In the genomic region with DNA sequence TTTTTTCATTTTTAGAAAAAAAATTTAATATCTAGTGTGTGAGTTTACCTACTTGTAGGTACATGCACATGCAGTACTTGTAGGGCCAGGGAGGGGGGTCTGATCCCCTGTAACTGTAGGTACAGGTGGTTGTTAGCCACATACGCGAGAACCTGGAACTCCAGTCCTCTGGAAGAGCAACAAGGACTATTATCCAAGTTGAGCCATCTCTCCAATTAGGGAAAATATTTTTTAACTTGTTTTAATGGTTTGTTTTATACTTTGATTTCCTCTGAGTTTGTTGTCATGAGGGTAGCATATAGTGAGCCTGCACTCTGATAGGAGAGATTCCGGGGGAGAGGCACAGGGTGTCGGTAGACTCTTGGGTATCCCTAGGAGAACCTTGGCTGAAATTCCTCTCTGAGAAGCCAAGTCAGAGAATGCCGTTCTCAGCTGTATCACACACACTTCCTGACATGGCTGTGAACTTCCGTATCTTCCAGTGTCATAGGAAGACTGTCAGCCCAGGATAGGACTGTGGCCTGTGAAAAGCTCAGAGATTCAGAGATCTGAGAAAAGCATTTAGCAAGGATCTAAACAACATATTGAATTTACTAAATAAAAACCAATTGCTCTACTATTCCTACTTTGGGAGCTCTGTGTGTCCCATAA, we compare ENCODE assay signal across 17 mouse cellular contexts. TPM values are rescaled to one million over a fixed set of nuclear protein-coding genes. Genes with fewer than 3 reads are reported as not detected.
DNase-seq lines count a peak whose midpoint lies in the region; ATAC-seq and TF ChIP-seq lines count a peak whose summit lies in the region.
"Had no signal": no experiment of that assay in that cellular context is flagged by ENCODE, and none has a peak within 500 bp of the region (broad histone marks: within the 10 kb centered on the region; RNA-seq: fewer than 3 reads in every experiment).

No protein-coding gene starts in this region.

- no peaks in the 10 kb centered on the region for H3K9me3 ChIP-seq in lung, embryonic 14.5 days (ENCODE audit: low read depth, low read length)
- no peaks in the 10 kb centered on the region for H3K9me3 ChIP-seq in hindbrain, embryonic 16.5 days (ENCODE audit: control insufficient read depth, low read length)
- H3K9me3 ChIP-seq: embryonic facial prominence, embryonic 10.5 days; forebrain, embryonic 15.5 days; heart, embryonic 13.5 days; hindbrain, embryonic 13.5 days; intestine, embryonic 15.5 days had no signal

- no peak overlapping the region for H3K4me2 ChIP-seq in lung, embryonic 14.5 days
- no peak overlapping the region for H3K4me2 ChIP-seq in hindbrain, embryonic 16.5 days (ENCODE audit: low read length)
- H3K4me2 ChIP-seq: forebrain, embryonic 15.5 days; heart, embryonic 13.5 days; hindbrain, embryonic 13.5 days; intestine, embryonic 15.5 days had no signal

- intact Hi-C loops in gastrocnemius, adult 2 months (cut with DNase I), result no loop called here

- no peak for DNase-seq in gastrocnemius, adult 2 months
- DNase-seq in gastrocnemius, adult 18-20 months (ENCODE audit: low spot score), result no peak
- peak; percentile 49 for DNase-seq in lung, embryonic 14.5 days
- DNase-seq in lung, postnatal 14 days, result no peak
- peak; percentile 15 to 21 for DNase-seq in B cell, adult 2 months
- DNase-seq: adrenal gland, postnatal 10 days; cerebellum, adult 18-20 months; cerebellum, adult 9-11 months; cerebellum, postnatal 36 days; gastrocnemius, postnatal 14 days had no signal

- peak; percentile 5; the same call in 1 of the 2 replicates for TF ChIP-seq CTCF in gastrocnemius, adult 2 months (IDR thresholded peaks at IDR 0.05)
- no peak for TF ChIP-seq CTCF in lung, embryonic 14.5 days (IDR thresholded peaks at IDR 0.05; ENCODE audit: low read depth)

- ATAC-seq in lung, embryonic 14.5 days (ENCODE audit: insufficient read depth), result no peak
- ATAC-seq in hindbrain, embryonic 16.5 days, result no peak
- ATAC-seq: forebrain, embryonic 15.5 days; intestine, embryonic 15.5 days had no signal

- H3K36me3 ChIP-seq in lung, embryonic 14.5 days (ENCODE audit: insufficient read depth), result no peaks in the 10 kb centered on the region
- H3K36me3 ChIP-seq in hindbrain, embryonic 16.5 days (ENCODE audit: control insufficient read depth, insufficient read depth, low read length), result no peaks in the 10 kb centered on the region
- H3K36me3 ChIP-seq: embryonic facial prominence, embryonic 10.5 days; forebrain, embryonic 15.5 days; heart, embryonic 13.5 days; hindbrain, embryonic 13.5 days; intestine, embryonic 15.5 days had no signal

- H3K27ac ChIP-seq in gastrocnemius, adult 2 months, result peak overlapping the region; percentile 46; the same call in 1 of the 2 replicates
- no peak overlapping the region for H3K27ac ChIP-seq in lung, embryonic 14.5 days (ENCODE audit: low read depth)
- H3K27ac ChIP-seq in brown adipose tissue, adult 24 weeks (replicated peaks; ENCODE audit: low read depth, low read length), result peak overlapping the region; percentile 14; the same call in 1 of the 2 replicates
- H3K27ac ChIP-seq in hindbrain, embryonic 16.5 days (ENCODE audit: low read depth, low read length), result no peak overlapping the region
- H3K27ac ChIP-seq: embryonic facial prominence, embryonic 10.5 days; forebrain, embryonic 15.5 days; heart, embryonic 13.5 days; hindbrain, embryonic 13.5 days; intestine, embryonic 15.5 days had no signal

- no peak overlapping the region for H3K9ac ChIP-seq in lung, embryonic 14.5 days
- no peak overlapping the region for H3K9ac ChIP-seq in hindbrain, embryonic 16.5 days (ENCODE audit: low read depth, low read length)
- H3K9ac ChIP-seq: forebrain, embryonic 15.5 days; heart, embryonic 13.5 days; hindbrain, embryonic 13.5 days; intestine, embryonic 15.5 days had no signal

- WGBS in lung, embryonic 14.5 days, result 70% methylated on average over 6 of the region's 6 CpGs
- WGBS in hindbrain, embryonic 16.5 days, result 93% methylated on average over 6 of the region's 6 CpGs

- 0 out of 2 replicates have a peak, but pooled peaks cover 4% of the 10 kb centered on the region for H3K4me1 ChIP-seq in lung, embryonic 14.5 days (ENCODE audit: insufficient read depth)
- no peaks in the 10 kb centered on the region; the same call in 1 of the 2 replicates for H3K4me1 ChIP-seq in brown adipose tissue, adult 24 weeks (ENCODE audit: control insufficient read depth, insufficient read depth, insufficient read length, low read length)
- no peaks in the 10 kb centered on the region for H3K4me1 ChIP-seq in hindbrain, embryonic 16.5 days (ENCODE audit: control insufficient read depth, insufficient read depth, low read depth, low read length)
- H3K4me1 ChIP-seq: forebrain, embryonic 15.5 days; hindbrain, embryonic 13.5 days; intestine, embryonic 15.5 days had no signal

- no peaks in the 10 kb centered on the region for H3K27me3 ChIP-seq in lung, embryonic 14.5 days (ENCODE audit: insufficient read depth, low read length)
- H3K27me3 ChIP-seq in hindbrain, embryonic 16.5 days (replicated peaks; ENCODE audit: control insufficient read depth, insufficient read depth, low read length), result no peaks in the 10 kb centered on the region
- H3K27me3 ChIP-seq: forebrain, embryonic 15.5 days; heart, embryonic 13.5 days; hindbrain, embryonic 13.5 days; intestine, embryonic 15.5 days had no signal

- no peak overlapping the region for H3K4me3 ChIP-seq in gastrocnemius, adult 2 months
- H3K4me3 ChIP-seq in lung, embryonic 14.5 days (ENCODE audit: low read depth, low read length), result no peak overlapping the region
- no peak overlapping the region for H3K4me3 ChIP-seq in brown adipose tissue, adult 24 weeks (ENCODE audit: insufficient read depth, low read depth, low read length)
- H3K4me3 ChIP-seq in hindbrain, embryonic 16.5 days (ENCODE audit: low read length), result no peak overlapping the region
- H3K4me3 ChIP-seq: embryonic facial prominence, embryonic 10.5 days; forebrain, embryonic 15.5 days; heart, embryonic 13.5 days; hindbrain, embryonic 13.5 days; intestine, embryonic 15.5 days had no signal

RNA-seq across cellular contexts. Expression of a gene that starts 18.6 kb away (rescaled TPM):
- total RNA-seq in gastrocnemius, adult 2 months (2021), result 1 to 10 TPM in 1 of 2 experiments, under 1 TPM in 1; 0.64 to 2.5 TPM
- total RNA-seq in gastrocnemius, adult 18-20 months (2021), result 1 to 10 TPM in 1 of 2 experiments, under 1 TPM in 1; 0.52 to 1.6 TPM
- 0.09 and 0.12 TPM in 2 replicates for polyA plus RNA-seq in lung, embryonic 14.5 days (2014; fragmentation: Nextera tagmentation; extraction: Ambion mirVana)
- polyA plus RNA-seq in brown adipose tissue, adult 24 weeks (2012; ENCODE audit: insufficient read depth, insufficient read length, missing spikeins), result 2.7 and 8.0 TPM in 2 replicates
- polyA plus RNA-seq in hindbrain, embryonic 16.5 days (2015; fragmentation: Nextera tagmentation; extraction: Ambion mirVana), result 0.06 and 0.20 TPM in 2 replicates

Comparison
In these comparisons a context has a peak if more than half of its experiments do, and no peak if none do; other contexts are left out.
1. DNase-seq: peak in lung, embryonic 14.5 days (single experiment) and B cell, adult 2 months (2 of 2); none in gastrocnemius, adult 2 months (single experiment), gastrocnemius, adult 18-20 months (single experiment) and lung, postnatal 14 days (single experiment).
2. H3K27ac ChIP-seq: peak in gastrocnemius, adult 2 months (single experiment) and brown adipose tissue, adult 24 weeks (single experiment); none in lung, embryonic 14.5 days (single experiment) and hindbrain, embryonic 16.5 days (single experiment).